Mouse (Mus musculus): ENCODE results near the gene Gm20765.

- TF ChIP-seq POLR2A (IDR thresholded peaks at IDR 0.05; ENCODE audit: insufficient read length, low read depth) (no peak), MYOD1 (IDR thresholded peaks at IDR 0.05; ENCODE audit: control insufficient read depth in 1 of 3, insufficient read length in 2 of 3, low read depth in 2 of 3) (no peak), CEBPB (IDR thresholded peaks at IDR 0.05; ENCODE audit: insufficient read depth, poor library complexity, severe bottlenecking) (no peak), TCF12 (IDR thresholded peaks at IDR 0.05; ENCODE audit: insufficient read depth, poor library complexity, severe bottlenecking) (no peak), MYOG (IDR thresholded peaks at IDR 0.05; ENCODE audit: control insufficient read depth in 1 of 3, insufficient read depth in 1 of 3, insufficient read length in 2 of 3, low read depth in 2 of 3) (no peak)
Observed at GRCm38 (mm10) chr10:104210268-104210990, 25.1 kb downstream of the Gm20765 start.
